Mouse (Mus musculus) layer of hippocampus, adult 8-10 months (tissue): ENCODE data around the gene Mdga2. TPM values are rescaled to one million over a fixed set of nuclear protein-coding genes. Genes with fewer than 3 reads are reported as not detected.

Experiments used
- DNase-seq, 2 experiments: peaks; one replicate each; pipeline ENCODE4 v3.0.0; 2022; ENCODE audit warnings: low spot score in 2 of 2
- total RNA-seq, 4 experiments: library from RNA; stranded (reverse); gene quantifications; 2 replicates each; pipeline ENCODE4 v1.2.4; 2022

Mdga2 gene
- 10 to 100 TPM; 43.4 to 59.8 (median 56.2) TPM for total RNA-seq

- DNase-seq: peak; percentile 68 to 77
These were observed at the start of gene Mdga2 for GRCm38 (mm10) chr12:67222221-67223025. TSS of gene Mdga2 (minus strand) at chr12:67222549.

- DNase-seq: no peak
These were observed 45.1 kb upstream of the Mdga2 start for GRCm38 (mm10) chr12:67267409-67267808.

GRCm38 (mm10) chr12:67223530-67223929 lies 1.2 kb upstream of the Mdga2 start:
- no peak for DNase-seq

- peak; percentile 50 to 64 for DNase-seq
These were observed 774 bp downstream of the Mdga2 start for GRCm38 (mm10) chr12:67221329-67222220.

DNA sequence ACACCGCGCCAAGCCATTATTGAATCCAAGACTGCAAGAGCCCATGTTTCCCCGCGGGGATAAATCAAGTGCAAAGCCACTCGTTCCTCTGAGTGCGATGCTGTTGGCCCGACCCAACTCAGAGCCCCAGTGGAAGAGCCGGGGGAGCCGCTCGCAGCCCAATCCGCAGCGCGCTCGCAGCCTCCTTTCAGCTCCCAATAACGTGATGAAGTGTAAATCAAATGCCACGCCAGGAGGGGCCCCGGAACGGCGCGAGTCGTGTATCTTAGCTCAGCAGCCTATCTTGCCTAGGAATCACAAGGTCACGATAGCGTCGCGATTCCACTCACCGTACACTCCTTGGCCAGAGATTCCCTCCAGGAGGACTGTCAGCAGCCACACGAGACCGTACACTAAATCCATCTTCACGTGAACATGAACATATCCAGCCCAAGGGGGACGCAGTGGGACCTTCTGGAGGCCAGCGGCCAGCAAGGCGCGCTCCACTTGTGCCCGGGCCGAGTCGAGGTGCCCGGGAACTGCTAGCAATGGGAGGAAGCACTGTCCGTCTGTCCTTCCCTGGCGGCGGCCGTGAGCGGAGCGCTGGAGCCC lies 1.6 kb downstream of the Mdga2 start:
- peak; percentile 39 to 61 for DNase-seq

- DNase-seq: no peak
These were observed 2.3 kb downstream of the Mdga2 start for GRCm38 (mm10) chr12:67220041-67220440.

- DNase-seq: no peak
These were observed 2.8 kb downstream of the Mdga2 start for GRCm38 (mm10) chr12:67219564-67219963.

DNA sequence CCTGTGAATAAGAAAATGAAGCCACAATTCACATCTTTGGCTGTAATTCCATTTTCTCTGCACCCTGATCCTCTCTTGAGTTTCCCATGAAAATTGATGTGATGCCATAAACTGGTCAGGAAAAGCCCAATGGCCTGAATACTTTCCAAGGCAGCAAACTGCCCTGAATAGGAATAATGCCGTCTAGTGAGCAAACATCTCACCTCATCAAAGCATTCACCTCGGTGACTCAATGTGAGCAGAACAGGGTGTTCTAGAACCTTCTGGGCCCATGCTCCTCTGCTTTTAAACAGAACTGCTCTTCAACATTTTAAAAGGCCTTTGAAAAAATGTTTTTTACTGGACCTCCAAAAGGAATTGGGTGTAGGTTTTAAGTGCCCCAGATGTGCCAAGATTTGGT lies 9.5 kb downstream of the Mdga2 start:
- DNase-seq: peak in 1 of 2 experiments; percentile 17

- DNase-seq: no peak
These were observed 44.2 kb downstream of the Mdga2 start for GRCm38 (mm10) chr12:67178155-67178554.

DNA sequence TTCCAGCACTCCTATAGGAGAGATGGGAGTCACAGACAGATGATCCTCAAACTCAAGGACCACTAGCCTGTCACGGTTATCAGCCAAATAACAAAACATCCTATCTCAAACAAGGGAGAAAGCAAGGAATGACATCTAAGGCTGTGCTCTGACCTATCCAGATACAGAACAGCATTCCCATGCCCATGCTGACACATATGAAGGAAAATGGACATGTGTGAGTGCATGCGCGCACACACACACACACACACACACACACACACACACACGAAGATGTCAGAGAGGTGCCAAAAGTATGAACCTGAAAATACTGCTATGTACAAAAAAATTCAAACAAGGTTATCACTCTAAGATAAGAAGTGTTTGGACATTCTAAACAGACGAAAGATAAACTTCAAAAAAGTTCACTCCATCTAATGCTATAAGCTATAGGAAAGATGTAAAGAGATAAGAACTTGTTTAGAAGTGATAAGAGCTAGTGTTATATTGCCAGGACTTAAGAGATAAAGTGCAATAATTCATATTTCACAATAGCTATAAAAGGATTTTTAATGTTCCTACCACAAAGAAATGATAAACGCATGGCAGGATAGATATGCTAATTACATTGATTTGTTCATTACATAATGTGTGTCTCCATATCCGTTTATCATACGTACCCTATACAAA lies 65.6 kb downstream of the Mdga2 start:
- no peak for DNase-seq

DNA sequence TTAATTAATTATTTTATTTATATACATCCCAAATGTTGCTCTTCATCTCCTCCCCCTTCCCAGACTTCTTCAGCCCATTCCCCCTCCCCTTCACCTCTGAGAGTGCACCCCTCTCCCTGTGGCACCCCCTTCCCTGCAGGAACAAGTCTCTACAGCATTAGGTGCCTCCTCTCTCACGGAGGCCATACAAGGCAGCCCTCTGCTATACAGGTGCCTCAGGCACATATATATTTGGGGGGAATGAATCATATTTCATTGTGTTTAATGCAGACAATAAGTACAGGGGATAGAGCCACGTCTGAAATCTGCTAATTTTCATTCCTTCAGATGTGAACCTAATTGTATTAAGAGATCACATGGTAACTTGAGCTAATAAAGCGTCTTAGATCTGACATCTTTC lies 69.3 kb downstream of the Mdga2 start:
- no peak for DNase-seq

DNA sequence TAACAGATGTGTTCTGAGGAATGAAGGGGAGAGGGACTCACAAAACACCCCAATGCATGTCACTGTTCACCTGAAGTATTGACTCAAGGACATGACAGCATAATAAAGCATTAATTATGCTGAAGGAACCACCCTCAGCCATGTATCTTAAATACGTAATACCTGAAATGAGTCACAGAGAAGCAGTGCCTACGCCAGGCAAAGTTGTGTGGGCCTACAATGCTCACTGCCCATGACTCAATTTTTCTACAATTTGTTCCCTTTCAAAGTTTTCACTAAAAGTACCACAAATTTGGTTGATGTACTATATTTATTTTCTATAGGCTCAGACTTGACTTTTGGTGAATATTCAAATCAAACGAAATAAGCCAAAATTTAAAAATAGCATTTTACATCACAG lies 80.7 kb downstream of the Mdga2 start:
- DNase-seq: no peak

- no peak for DNase-seq
These were observed 82.2 kb downstream of the Mdga2 start for GRCm38 (mm10) chr12:67140131-67140530.

DNA sequence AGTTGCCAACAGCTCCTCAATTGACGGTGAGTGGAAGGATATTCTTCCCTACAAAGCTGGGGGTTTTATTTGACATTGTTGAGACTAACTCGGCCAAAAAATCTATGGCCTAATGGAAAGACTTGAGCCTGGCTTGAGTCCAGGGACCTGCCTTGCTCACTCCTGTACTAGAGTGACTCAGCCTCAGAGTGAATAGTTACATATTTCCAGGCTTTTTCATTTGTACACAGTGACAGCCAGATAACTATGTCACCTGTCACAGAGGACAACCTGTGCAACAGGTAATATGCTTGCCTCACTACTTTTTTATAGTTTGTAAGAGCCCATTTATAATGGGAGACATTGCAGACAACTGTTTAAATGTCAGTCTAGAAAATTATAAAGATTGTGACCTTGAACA lies 94.9 kb downstream of the Mdga2 start:
- no peak for DNase-seq

DNA sequence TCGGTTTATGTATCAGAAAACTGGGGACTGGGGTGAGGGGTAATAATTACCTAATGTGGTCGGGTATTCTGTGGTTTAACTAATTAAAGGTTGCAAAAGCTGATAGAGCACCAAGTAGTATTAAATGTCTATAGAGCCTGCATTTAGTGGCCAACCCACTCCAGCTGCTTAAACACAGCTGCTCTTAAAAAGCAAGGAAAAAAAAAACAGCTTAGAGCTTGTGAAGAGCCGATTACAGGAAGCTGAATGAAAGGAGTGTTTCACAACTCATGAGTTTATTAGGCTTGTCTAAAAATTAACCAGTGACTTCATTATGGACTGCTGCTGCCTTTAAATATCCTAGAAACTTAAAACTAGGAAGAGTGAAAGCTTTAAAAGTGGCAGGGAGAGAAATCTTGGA lies 98.5 kb downstream of the Mdga2 start:
- no peak for DNase-seq

DNA sequence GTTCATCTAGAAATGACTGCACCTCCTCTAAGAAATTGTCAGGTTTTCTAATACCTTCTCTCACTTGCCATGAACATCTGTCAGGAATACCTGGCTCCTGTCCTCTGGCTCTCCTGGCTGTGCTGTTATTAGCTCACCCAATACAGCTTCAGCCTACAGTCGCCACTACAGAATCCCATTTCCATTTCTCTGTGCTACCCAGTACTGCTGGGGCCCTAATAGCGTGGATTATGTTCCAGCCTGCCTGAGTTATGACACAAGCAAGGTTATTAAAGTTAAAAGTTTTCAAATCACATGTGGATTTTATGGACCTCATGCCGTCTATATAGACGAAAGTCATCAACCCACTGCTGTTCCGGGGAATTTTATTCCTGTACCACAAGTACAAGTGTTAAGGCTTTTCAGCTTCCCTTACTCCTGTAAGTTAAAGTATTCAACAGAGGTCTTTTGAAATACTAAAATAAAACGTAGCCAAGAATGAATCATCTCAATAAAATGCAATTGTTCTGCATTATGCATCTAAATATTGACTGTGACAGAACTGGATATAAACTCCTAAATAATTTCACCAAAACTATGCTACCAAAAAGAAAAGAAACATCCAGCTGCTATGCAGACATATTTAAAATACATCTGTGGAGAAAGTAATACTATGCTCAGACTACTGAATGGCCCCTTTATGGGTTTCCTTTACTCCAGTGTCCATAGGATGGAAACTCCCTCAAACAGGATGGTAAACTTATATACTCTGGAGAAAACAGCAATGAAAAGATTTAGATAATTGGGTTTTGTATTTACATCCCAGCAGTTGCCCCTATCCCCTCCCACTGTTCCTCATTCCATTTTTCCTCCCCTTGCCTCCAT lies 103.5 kb downstream of the Mdga2 start:
- DNase-seq: no peak

DNA sequence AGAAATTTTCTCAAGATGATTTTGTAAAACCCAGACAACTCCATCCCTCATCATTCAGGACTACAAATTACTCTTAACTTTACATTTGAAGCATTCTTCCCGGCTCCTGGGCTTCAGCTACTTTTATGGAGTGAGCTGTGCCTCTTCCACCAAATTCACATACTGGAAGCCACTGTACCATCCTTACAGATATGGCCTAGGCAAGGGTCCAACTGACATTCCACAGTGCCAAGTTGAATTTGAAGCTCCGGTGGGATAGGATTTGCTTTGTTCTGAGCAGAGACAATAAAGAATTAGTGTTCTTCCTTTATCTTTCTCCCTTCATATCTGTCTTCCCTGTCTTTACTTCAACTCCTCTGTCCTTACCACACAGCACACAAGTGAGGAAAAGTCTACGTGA lies 118.2 kb downstream of the Mdga2 start:
- no peak for DNase-seq

DNA sequence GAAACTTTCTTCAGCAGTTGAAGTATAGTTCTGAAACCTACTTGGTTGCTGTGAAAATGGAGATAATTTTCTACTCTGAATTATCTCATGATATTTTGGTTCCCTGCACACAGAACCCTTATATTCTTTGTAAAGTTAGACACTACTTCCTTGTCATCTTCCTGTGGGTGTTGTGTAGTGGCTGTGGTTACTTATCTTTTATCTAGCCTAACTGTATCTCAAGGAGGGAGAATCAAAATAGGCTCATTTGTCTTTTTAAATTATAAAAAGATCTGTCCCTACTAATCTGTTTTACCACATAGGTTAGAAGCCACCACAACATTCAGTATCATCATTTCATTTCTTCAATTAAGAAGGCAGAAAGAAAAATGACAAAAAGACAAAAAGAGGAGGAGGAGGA lies 127.9 kb downstream of the Mdga2 start:
- no peak for DNase-seq

DNA sequence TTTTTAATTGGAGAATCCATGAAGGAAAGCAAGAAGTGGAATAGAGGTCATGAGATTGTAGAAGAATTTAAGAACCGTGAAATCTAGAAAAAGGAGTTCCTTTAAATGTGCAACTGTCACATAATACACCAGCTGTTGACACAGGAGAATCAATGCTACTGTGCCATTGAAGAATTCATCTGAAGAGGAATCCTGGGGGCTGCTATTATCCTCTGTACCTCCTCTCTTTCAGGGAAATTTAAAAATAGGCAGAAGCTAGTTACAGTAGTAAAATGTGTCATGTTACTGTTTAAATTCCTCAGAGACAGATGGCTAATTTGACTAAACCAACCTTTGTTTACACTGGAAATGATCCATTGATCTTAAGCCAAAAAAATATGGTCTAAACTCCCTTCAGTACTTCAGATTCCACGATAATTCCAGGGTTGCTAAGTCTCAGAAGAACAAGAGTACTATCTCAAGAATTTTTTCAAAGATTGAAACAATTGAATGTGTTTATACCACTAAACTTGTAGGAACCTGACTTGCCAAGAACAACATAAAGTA lies 131.9 kb downstream of the Mdga2 start:
- DNase-seq: no peak
